In the genomic region with DNA sequence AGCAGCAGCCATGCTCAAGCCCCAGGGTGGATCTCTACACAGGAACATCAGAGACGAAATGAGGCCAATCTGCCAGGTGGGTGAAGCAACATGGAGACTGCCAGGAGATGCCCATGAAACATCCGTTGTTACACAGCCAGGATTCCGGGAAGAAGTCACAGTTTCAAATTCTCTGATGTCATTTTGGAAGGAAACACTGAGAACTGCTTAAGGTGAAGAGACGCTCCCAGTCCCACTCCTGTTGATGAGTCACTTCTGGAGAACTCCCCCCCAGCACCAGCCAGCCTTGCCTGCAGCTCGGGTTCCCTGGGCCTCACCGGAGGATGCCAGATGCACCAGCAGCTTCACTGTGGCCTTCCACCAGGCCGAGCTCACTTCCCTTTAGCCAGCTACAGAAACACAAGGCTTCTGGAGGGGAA, we compare ENCODE assay signal across 9 mouse cellular contexts.
DNase-seq lines count a peak whose midpoint lies in the region; ATAC-seq and TF ChIP-seq lines count a peak whose summit lies in the region.
"Had no signal": no experiment of that assay in that cellular context is flagged by ENCODE, and none has a peak within 500 bp of the region (broad histone marks: within the 10 kb centered on the region; RNA-seq: fewer than 3 reads in every experiment).

No protein-coding gene starts in this region.

- H3K4me2 ChIP-seq in forebrain, embryonic 15.5 days (replicated peaks): no peak overlapping the region
- no peak overlapping the region for H3K4me2 ChIP-seq in forebrain, embryonic 12.5 days
- no peak overlapping the region for H3K4me2 ChIP-seq in neural tube, embryonic 15.5 days
- H3K4me2 ChIP-seq: lung, embryonic 15.5 days had no signal

- DNase-seq in neural tube, embryonic 10.5 days (ENCODE audit: extremely low spot score, low spot score): no peak
- peak; percentile 73 for DNase-seq in gastrocnemius, adult 2 months
- DNase-seq in telencephalon, adult 2 months (ENCODE audit: low read depth, low spot score): peak; percentile 79
- no peak for DNase-seq in lung, postnatal 10 days
- no peak for DNase-seq in hindbrain, embryonic 10.5 days (ENCODE audit: low spot score)

- no peak overlapping the region for H3K4me3 ChIP-seq in forebrain, embryonic 15.5 days
- no peak overlapping the region for H3K4me3 ChIP-seq in forebrain, embryonic 12.5 days (replicated peaks)
- no peak overlapping the region for H3K4me3 ChIP-seq in neural tube, embryonic 15.5 days (replicated peaks)
- no peak overlapping the region for H3K4me3 ChIP-seq in gastrocnemius, adult 2 months
- no peak overlapping the region for H3K4me3 ChIP-seq in hindbrain, embryonic 10.5 days
- H3K4me3 ChIP-seq: lung, embryonic 15.5 days had no signal

- intact Hi-C loops in gastrocnemius, adult 2 months (cut with DNase I): no loop called here

- H3K27me3 ChIP-seq in forebrain, embryonic 15.5 days: no peaks in the 10 kb centered on the region
- no peaks in the 10 kb centered on the region for H3K27me3 ChIP-seq in forebrain, embryonic 12.5 days
- no peaks in the 10 kb centered on the region for H3K27me3 ChIP-seq in neural tube, embryonic 15.5 days (replicated peaks)
- H3K27me3 ChIP-seq in hindbrain, embryonic 10.5 days (ENCODE audit: insufficient read depth, poor library complexity, severe bottlenecking): no peaks in the 10 kb centered on the region
- H3K27me3 ChIP-seq: lung, embryonic 15.5 days had no signal

- no peak overlapping the region for H3K9ac ChIP-seq in forebrain, embryonic 15.5 days (replicated peaks)
- H3K9ac ChIP-seq in forebrain, embryonic 12.5 days: no peak overlapping the region
- H3K9ac ChIP-seq in neural tube, embryonic 15.5 days (replicated peaks): no peak overlapping the region
- H3K9ac ChIP-seq: lung, embryonic 15.5 days had no signal

- ATAC-seq in forebrain, embryonic 15.5 days (replicated peaks): no peak
- ATAC-seq in forebrain, embryonic 12.5 days (ENCODE audit: low FRiP score): no peak
- ATAC-seq in neural tube, embryonic 15.5 days (ENCODE audit: low FRiP score): no peak

- TF ChIP-seq CTCF in gastrocnemius, adult 2 months (IDR thresholded peaks at IDR 0.05): no peak

- H3K4me1 ChIP-seq in forebrain, embryonic 15.5 days: peaks cover 43% of the 10 kb centered on the region
- H3K4me1 ChIP-seq in forebrain, embryonic 12.5 days: peaks cover 11% of the 10 kb centered on the region; the same call in 1 of the 2 replicates
- peaks cover 30% of the 10 kb centered on the region for H3K4me1 ChIP-seq in neural tube, embryonic 15.5 days
- peaks cover 11% of the 10 kb centered on the region; the same call in 1 of the 2 replicates for H3K4me1 ChIP-seq in hindbrain, embryonic 10.5 days (replicated peaks)

- H3K9me3 ChIP-seq in forebrain, embryonic 15.5 days: no peaks in the 10 kb centered on the region
- no peaks in the 10 kb centered on the region for H3K9me3 ChIP-seq in forebrain, embryonic 12.5 days
- no peaks in the 10 kb centered on the region for H3K9me3 ChIP-seq in neural tube, embryonic 15.5 days (replicated peaks)
- H3K9me3 ChIP-seq in hindbrain, embryonic 10.5 days: no peaks in the 10 kb centered on the region
- H3K9me3 ChIP-seq: lung, embryonic 15.5 days had no signal

- WGBS in forebrain, embryonic 15.5 days: 73% methylated on average over 7 of the region's 7 CpGs
- WGBS in forebrain, embryonic 12.5 days: 89% methylated on average over 7 of the region's 7 CpGs
- WGBS in neural tube, embryonic 15.5 days: 84% methylated on average over 7 of the region's 7 CpGs
- WGBS in hindbrain, embryonic 10.5 days: 77% methylated on average over 7 of the region's 7 CpGs

- no peaks in the 10 kb centered on the region for H3K36me3 ChIP-seq in forebrain, embryonic 15.5 days
- H3K36me3 ChIP-seq in forebrain, embryonic 12.5 days (replicated peaks): no peaks in the 10 kb centered on the region
- H3K36me3 ChIP-seq in neural tube, embryonic 15.5 days: no peaks in the 10 kb centered on the region
- H3K36me3 ChIP-seq in hindbrain, embryonic 10.5 days: 0 out of 2 replicates have a peak, but pooled peaks cover 4% of the 10 kb centered on the region
- H3K36me3 ChIP-seq: lung, embryonic 15.5 days had no signal

- peak overlapping the region; percentile 60 for H3K27ac ChIP-seq in forebrain, embryonic 15.5 days (replicated peaks)
- H3K27ac ChIP-seq in forebrain, embryonic 12.5 days: no peak overlapping the region
- 0 out of 2 replicates have a peak overlapping the region, but pooled peaks have one; percentile 3 for H3K27ac ChIP-seq in neural tube, embryonic 15.5 days (replicated peaks)
- peak overlapping the region; percentile 85 for H3K27ac ChIP-seq in gastrocnemius, adult 2 months
- H3K27ac ChIP-seq in hindbrain, embryonic 10.5 days: no peak overlapping the region
- H3K27ac ChIP-seq: lung, embryonic 15.5 days had no signal

Comparison
In these comparisons a context has a peak if more than half of its experiments do, and no peak if none do; other contexts are left out.
1. H3K27ac ChIP-seq: peak in forebrain, embryonic 15.5 days (single experiment), neural tube, embryonic 15.5 days (single experiment) and gastrocnemius, adult 2 months (single experiment); none in forebrain, embryonic 12.5 days (single experiment) and hindbrain, embryonic 10.5 days (single experiment).
2. DNase-seq: peak in gastrocnemius, adult 2 months (single experiment) and telencephalon, adult 2 months (single experiment); none in neural tube, embryonic 10.5 days (single experiment), lung, postnatal 10 days (single experiment) and hindbrain, embryonic 10.5 days (single experiment).